Mouse (Mus musculus): ENCODE data around the gene Klhl32. TPM values are rescaled to one million over a fixed set of nuclear protein-coding genes. Genes with fewer than 3 reads are reported as not detected.
"Not testable (repeated sequence)": the region's sequence is repeated elsewhere in the genome, so short reads cannot be mapped to it uniquely, and the experiment has no call there.

Gene Klhl32
- polyA plus RNA-seq, 1 experiment = 1.9 TPM

GRCm38 (mm10) chr4:24720834-24721233, 130.1 kb downstream of the Klhl32 start:
- no peaks in the 10 kb centered on the region for H3K4me1 ChIP-seq (ENCODE audit: control insufficient read depth, insufficient read depth, low read length)
- WGBS = 27% methylated on average over 3 of the region's 3 CpGs
- H3K27me3 ChIP-seq (replicated peaks; ENCODE audit: control insufficient read depth, insufficient read depth, low read length) = no peaks in the 10 kb centered on the region
- H3K36me3 ChIP-seq (ENCODE audit: control insufficient read depth, insufficient read depth, low read length) = no peaks in the 10 kb centered on the region
- DNase-seq = peak; percentile 77
- no peak overlapping the region for H3K27ac ChIP-seq (ENCODE audit: insufficient read depth, low read depth, low read length)
- no peak overlapping the region for H3K4me3 ChIP-seq (ENCODE audit: insufficient read depth, low read depth, low read length)
- TF ChIP-seq CTCF (conservative IDR thresholded peaks at IDR 0.05; ENCODE audit: insufficient read depth, insufficient read length, low read depth, low read length) (0 out of 2 replicates have a peak, but pooled peaks have one; percentile 11), POLR2A (IDR thresholded peaks at IDR 0.05; ENCODE audit: low read depth, low read length) (no peak)

GRCm38 (mm10) chr4:24715559-24715958, 135.4 kb downstream of the Klhl32 start:
- WGBS = 74% methylated on average over 4 of the region's 4 CpGs
- no peak for DNase-seq

GRCm38 (mm10) chr4:24714367-24714766, 136.6 kb downstream of the Klhl32 start:
- no peak overlapping the region for H3K4me3 ChIP-seq (ENCODE audit: insufficient read depth, low read depth, low read length)
- WGBS = 74% methylated on average over 10 of the region's 10 CpGs
- peak; percentile 11 for DNase-seq
- no peaks in the 10 kb centered on the region for H3K27me3 ChIP-seq (replicated peaks; ENCODE audit: control insufficient read depth, insufficient read depth, low read length)
- H3K36me3 ChIP-seq (ENCODE audit: control insufficient read depth, insufficient read depth, low read length) = no peaks in the 10 kb centered on the region
- TF ChIP-seq CTCF (conservative IDR thresholded peaks at IDR 0.05; ENCODE audit: insufficient read depth, insufficient read length, low read depth, low read length) (no peak), POLR2A (IDR thresholded peaks at IDR 0.05; ENCODE audit: low read depth, low read length) (no peak)
- H3K27ac ChIP-seq (ENCODE audit: insufficient read depth, low read depth, low read length) = no peak overlapping the region
- H3K4me1 ChIP-seq (ENCODE audit: control insufficient read depth, insufficient read depth, low read length) = no peaks in the 10 kb centered on the region

More at GRCm38 (mm10) chr4:24715559-24715958, 135.4 kb downstream of the Klhl32 start:
- TF ChIP-seq POLR2A (IDR thresholded peaks at IDR 0.05; ENCODE audit: low read depth, low read length) (no peak), CTCF (conservative IDR thresholded peaks at IDR 0.05; ENCODE audit: insufficient read depth, insufficient read length, low read depth, low read length) (no peak)
- Histone ChIP-seq H3K27me3 (replicated peaks; ENCODE audit: control insufficient read depth, insufficient read depth, low read length) (no peaks in the 10 kb centered on the region), H3K36me3 (ENCODE audit: control insufficient read depth, insufficient read depth, low read length) (no peaks in the 10 kb centered on the region), H3K4me3 (ENCODE audit: insufficient read depth, low read depth, low read length) (no peak overlapping the region), H3K27ac (ENCODE audit: insufficient read depth, low read depth, low read length) (no peak overlapping the region), H3K4me1 (ENCODE audit: control insufficient read depth, insufficient read depth, low read length) (no peaks in the 10 kb centered on the region)

GRCm38 (mm10) chr4:24698528-24699117, 152.3 kb downstream of the Klhl32 start:
- TF ChIP-seq CTCF (conservative IDR thresholded peaks at IDR 0.05; ENCODE audit: insufficient read depth, insufficient read length, low read depth, low read length) (peak; percentile 56), POLR2A (IDR thresholded peaks at IDR 0.05; ENCODE audit: low read depth, low read length) (no peak)
- DNase-seq = peak; percentile 9
- Histone ChIP-seq H3K27me3 (replicated peaks; ENCODE audit: control insufficient read depth, insufficient read depth, low read length) (no peaks in the 10 kb centered on the region), H3K36me3 (ENCODE audit: control insufficient read depth, insufficient read depth, low read length) (no peaks in the 10 kb centered on the region), H3K4me1 (ENCODE audit: control insufficient read depth, insufficient read depth, low read length) (no peaks in the 10 kb centered on the region), H3K27ac (ENCODE audit: insufficient read depth, low read depth, low read length) (no peak overlapping the region), H3K4me3 (ENCODE audit: insufficient read depth, low read depth, low read length) (no peak overlapping the region)
- 57% methylated on average over 7 of the region's 7 CpGs for WGBS

GRCm38 (mm10) chr4:24680080-24680479, 170.8 kb downstream of the Klhl32 start:
- H3K4me3 ChIP-seq (ENCODE audit: insufficient read depth, low read depth, low read length) = no peak overlapping the region
- no peaks in the 10 kb centered on the region for H3K27me3 ChIP-seq (replicated peaks; ENCODE audit: control insufficient read depth, insufficient read depth, low read length)
- DNase-seq = no peak
- no peak overlapping the region for H3K27ac ChIP-seq (ENCODE audit: insufficient read depth, low read depth, low read length)
- TF ChIP-seq POLR2A (IDR thresholded peaks at IDR 0.05; ENCODE audit: low read depth, low read length) = no peak
- no peak for TF ChIP-seq CTCF (conservative IDR thresholded peaks at IDR 0.05; ENCODE audit: insufficient read depth, insufficient read length, low read depth, low read length)
- H3K36me3 ChIP-seq (ENCODE audit: control insufficient read depth, insufficient read depth, low read length) = no peaks in the 10 kb centered on the region
- H3K4me1 ChIP-seq (ENCODE audit: control insufficient read depth, insufficient read depth, low read length) = no peaks in the 10 kb centered on the region
- WGBS = 80% methylated on average over 2 of the region's 2 CpGs

- no peak overlapping the region for H3K27ac ChIP-seq (ENCODE audit: insufficient read depth, low read depth, low read length)
- TF ChIP-seq POLR2A (IDR thresholded peaks at IDR 0.05; ENCODE audit: low read depth, low read length) (no peak), CTCF (conservative IDR thresholded peaks at IDR 0.05; ENCODE audit: insufficient read depth, insufficient read length, low read depth, low read length) (no peak)
- H3K4me3 ChIP-seq (ENCODE audit: insufficient read depth, low read depth, low read length) = no peak overlapping the region
- no peaks in the 10 kb centered on the region for H3K4me1 ChIP-seq (ENCODE audit: control insufficient read depth, insufficient read depth, low read length)
- no peaks in the 10 kb centered on the region for H3K27me3 ChIP-seq (replicated peaks; ENCODE audit: control insufficient read depth, insufficient read depth, low read length)
- DNase-seq = no peak
- 93% methylated on average over 10 of the region's 10 CpGs for WGBS
- H3K36me3 ChIP-seq (ENCODE audit: control insufficient read depth, insufficient read depth, low read length) = no peaks in the 10 kb centered on the region
These were observed 180.9 kb downstream of the Klhl32 start for GRCm38 (mm10) chr4:24670007-24670406.

- no peak overlapping the region for H3K4me3 ChIP-seq (ENCODE audit: insufficient read depth, low read depth, low read length)
- H3K27ac ChIP-seq (ENCODE audit: insufficient read depth, low read depth, low read length) = no peak overlapping the region
- no peaks in the 10 kb centered on the region for H3K4me1 ChIP-seq (ENCODE audit: control insufficient read depth, insufficient read depth, low read length)
- H3K27me3 ChIP-seq (replicated peaks; ENCODE audit: control insufficient read depth, insufficient read depth, low read length) = no peaks in the 10 kb centered on the region
- H3K36me3 ChIP-seq (ENCODE audit: control insufficient read depth, insufficient read depth, low read length) = no peaks in the 10 kb centered on the region
- no peak for DNase-seq
- 77% methylated on average over 6 of the region's 6 CpGs for WGBS
- no peak for TF ChIP-seq CTCF (conservative IDR thresholded peaks at IDR 0.05; ENCODE audit: insufficient read depth, insufficient read length, low read depth, low read length)
- no peak for TF ChIP-seq POLR2A (IDR thresholded peaks at IDR 0.05; ENCODE audit: low read depth, low read length)
These were observed 191.7 kb downstream of the Klhl32 start for GRCm38 (mm10) chr4:24659218-24659617.

- H3K36me3 ChIP-seq (ENCODE audit: control insufficient read depth, insufficient read depth, low read length); H3K27ac ChIP-seq (ENCODE audit: insufficient read depth, low read depth, low read length); DNase-seq; H3K27me3 ChIP-seq (replicated peaks; ENCODE audit: control insufficient read depth, insufficient read depth, low read length); H3K4me1 ChIP-seq (ENCODE audit: control insufficient read depth, insufficient read depth, low read length); H3K4me3 ChIP-seq (ENCODE audit: insufficient read depth, low read depth, low read length): not testable (repeated sequence)
- WGBS = 92% methylated on average over 7 of the region's 8 CpGs
These were observed 206.2 kb downstream of the Klhl32 start for GRCm38 (mm10) chr4:24644735-24645134.
